Mouse (Mus musculus) embryonic fibroblast, embryonic 13.5 days (primary cell): Measurements from ENCODE around the gene Spsb1.

ENCODE experiments used
- CTCF ChIP-seq: IDR thresholded peaks from 2 replicates; pipeline ENCODE4 v1.5.1; 2011; ENCODE audit warnings: mild to moderate bottlenecking, control low read depth, low read length, moderate library complexity, borderline replicate concordance; ENCODE audit not compliant: insufficient read depth
- POLR2A ChIP-seq: IDR thresholded peaks from 2 replicates; pipeline ENCODE4 v1.6.1; 2011; ENCODE audit warnings: low read depth, mild to moderate bottlenecking, control low read depth, low read length, moderate library complexity

DNA sequence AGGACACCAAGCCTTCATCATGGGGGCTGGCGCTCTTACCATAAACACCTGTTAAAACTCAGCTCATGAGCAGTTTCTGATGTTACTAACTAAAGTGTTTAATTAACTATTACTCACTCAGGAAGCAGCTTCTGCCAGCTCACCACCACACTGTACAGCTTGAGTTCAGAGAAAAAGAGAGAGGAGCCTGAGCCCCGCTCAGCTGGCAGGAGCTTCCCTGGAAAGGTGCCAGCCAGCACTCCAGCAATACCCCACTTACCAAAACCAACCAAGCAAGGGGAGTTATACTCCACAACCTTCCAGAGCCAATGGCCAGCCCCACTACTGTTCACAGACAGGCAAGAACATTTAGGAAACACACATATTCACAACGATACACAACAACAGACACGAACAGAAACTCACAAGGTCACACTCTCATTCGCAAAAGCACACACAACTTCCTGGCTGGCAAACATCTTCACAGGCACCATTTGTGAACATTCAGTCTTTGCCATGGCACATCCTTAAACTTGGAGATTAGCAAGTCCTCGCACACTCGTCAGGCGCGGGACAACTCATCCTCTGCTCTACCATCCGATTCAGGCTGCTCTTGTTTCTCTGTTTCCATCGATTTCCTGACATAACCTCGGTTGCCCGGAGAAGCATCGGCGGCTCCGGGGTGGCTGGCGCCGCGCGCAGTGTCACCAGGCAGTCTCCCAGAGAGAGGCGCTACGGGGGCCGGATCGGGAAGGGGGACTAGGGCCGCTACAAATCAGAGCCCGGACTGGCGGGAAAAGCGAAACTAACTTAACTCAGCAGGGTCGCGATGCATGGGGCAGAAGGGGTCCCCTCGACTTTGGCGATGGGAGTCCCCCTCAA is 992 bp downstream of the Spsb1 start:
- TF ChIP-seq POLR2A (no peak), CTCF (no peak)
